15 mouse cellular contexts compared by ENCODE assay signal in genomic region chr10:8477936-8478335, GRCm38 (mm10).
"Had no signal": no experiment of that assay in that cellular context is flagged by ENCODE, and none has a peak within 500 bp of the region (broad histone marks: within the 10 kb centered on the region; RNA-seq: fewer than 3 reads in every experiment).

No protein-coding gene starts in this region.

- H3K36me3 ChIP-seq: neural tube, embryonic 15.5 days; stomach, embryonic 15.5 days had no signal

- H3K4me3 ChIP-seq: neural tube, embryonic 15.5 days; stomach, embryonic 15.5 days had no signal

- DNase-seq: retina, postnatal 1 day; right cerebral cortex, adult 18-20 months; right cerebral cortex, postnatal 14 days; right cerebral cortex, postnatal 25 days; right cerebral cortex, postnatal 4 days; spleen, adult 18-20 months; thymus, adult 18-20 months; thymus, adult 2 months; thymus, postnatal 14 days; thymus, postnatal 25 days; thymus, postnatal 36 days; thymus, postnatal 4 days had no signal

- H3K9ac ChIP-seq: neural tube, embryonic 15.5 days; stomach, embryonic 15.5 days had no signal

- H3K27me3 ChIP-seq: neural tube, embryonic 15.5 days; stomach, embryonic 15.5 days had no signal

- H3K9me3 ChIP-seq: neural tube, embryonic 15.5 days; stomach, embryonic 15.5 days had no signal

- H3K4me2 ChIP-seq: neural tube, embryonic 15.5 days; stomach, embryonic 15.5 days had no signal

- H3K27ac ChIP-seq: neural tube, embryonic 15.5 days; stomach, embryonic 15.5 days; stomach, postnatal 0 days had no signal

- H3K4me1 ChIP-seq: neural tube, embryonic 15.5 days; stomach, embryonic 15.5 days had no signal
